Mouse (Mus musculus) small intestine, adult 2 months (tissue): ENCODE measurements around the gene Tgoln1.

Experiments
- CTCF ChIP-seq: fragments of 200-500 bp; IDR thresholded peaks from 2 replicates; pipeline ENCODE4 v1.5.1; 2012; ENCODE audit warnings: low read depth, mild to moderate bottlenecking, control low read depth, inconsistent platforms, low read length, moderate library complexity, mixed read lengths; ENCODE audit not compliant: insufficient replicate concordance, insufficient read length; ENCODE audit errors: extremely low read depth
- POLR2A ChIP-seq: fragments of 200-500 bp; IDR thresholded peaks from 2 replicates; pipeline ENCODE4 v1.6.1; 2012; ENCODE audit warnings: low read depth, mild to moderate bottlenecking, control low read depth, inconsistent platforms, low read length, moderate library complexity

DNA sequence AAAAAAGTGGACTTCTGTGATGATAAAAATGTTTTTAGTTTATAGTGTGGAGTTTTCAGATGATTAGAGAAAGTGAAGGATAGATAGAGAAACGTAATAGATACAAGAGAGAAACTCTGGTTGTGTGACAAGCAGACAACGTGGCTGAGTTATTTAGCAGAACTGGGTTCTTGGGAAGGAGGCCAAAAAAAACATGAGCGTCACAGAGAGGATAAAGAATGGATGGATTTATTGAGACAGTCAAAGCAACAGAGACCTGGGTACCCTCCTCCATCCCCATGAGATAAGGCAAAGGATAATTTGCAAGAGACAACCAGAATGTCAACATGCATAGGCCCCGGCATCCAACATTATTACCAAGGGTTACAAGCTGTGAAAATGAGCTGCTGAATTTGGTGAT is 6.5 kb downstream of the Tgoln1 start:
- TF ChIP-seq CTCF (no peak), POLR2A (no peak)
